In genomic region chr9:114420443-114420842, GRCm38 (mm10) we compare ENCODE assay signal across 25 mouse cellular contexts.
"Had no signal": no experiment of that assay in that cellular context is flagged by ENCODE, and none has a peak within 500 bp of the region (broad histone marks: within the 10 kb centered on the region; RNA-seq: fewer than 3 reads in every experiment).

No protein-coding gene starts in this region.

- H3K9me3 ChIP-seq: hindbrain, embryonic 15.5 days; intestine, embryonic 15.5 days had no signal

- H3K4me1 ChIP-seq: heart, embryonic 10.5 days; heart, embryonic 12.5 days; hindbrain, embryonic 10.5 days; hindbrain, embryonic 12.5 days; hindbrain, embryonic 15.5 days; intestine, embryonic 15.5 days; limb, embryonic 13.5 days; limb, embryonic 15.5 days had no signal

- DNase-seq: gastrocnemius, postnatal 14 days; gastrocnemius, postnatal 36 days; heart, adult 18-20 months; heart, postnatal 10 days; heart, postnatal 4 days; kidney, adult 18-20 months; kidney, adult 8-10 months; kidney, postnatal 10 days; kidney, postnatal 25 days; kidney, postnatal 4 days; layer of hippocampus, adult 9-11 months; layer of hippocampus, postnatal 36 days; left cerebral cortex, postnatal 4 days had no signal

- H3K27me3 ChIP-seq: heart, embryonic 12.5 days; hindbrain, embryonic 12.5 days; hindbrain, embryonic 15.5 days; intestine, embryonic 15.5 days; limb, embryonic 13.5 days; limb, embryonic 15.5 days; liver, embryonic 12.5 days had no signal

- H3K4me3 ChIP-seq: heart, embryonic 10.5 days; heart, embryonic 12.5 days; hindbrain, embryonic 10.5 days; hindbrain, embryonic 12.5 days; hindbrain, embryonic 15.5 days; intestine, embryonic 15.5 days; limb, embryonic 13.5 days; limb, embryonic 15.5 days; liver, embryonic 12.5 days had no signal

- ATAC-seq: hindbrain, postnatal 0 days; inflammation-experienced regulatory T-cells, adult 6 months; intestine, embryonic 15.5 days; intestine, postnatal 0 days; liver, embryonic 12.5 days had no signal

- H3K4me2 ChIP-seq: heart, embryonic 12.5 days; hindbrain, embryonic 12.5 days; hindbrain, embryonic 15.5 days; intestine, embryonic 15.5 days; limb, embryonic 13.5 days; limb, embryonic 15.5 days; liver, embryonic 12.5 days had no signal

- H3K27ac ChIP-seq: heart, embryonic 10.5 days; hindbrain, embryonic 10.5 days; hindbrain, embryonic 12.5 days; hindbrain, embryonic 15.5 days; hindbrain, postnatal 0 days; intestine, embryonic 15.5 days; limb, embryonic 13.5 days; limb, embryonic 15.5 days; liver, embryonic 12.5 days had no signal

- H3K9ac ChIP-seq: heart, embryonic 12.5 days; hindbrain, embryonic 12.5 days; hindbrain, embryonic 15.5 days; intestine, embryonic 15.5 days; limb, embryonic 13.5 days; limb, embryonic 15.5 days; liver, embryonic 12.5 days had no signal
